Mouse (Mus musculus): Measurements from ENCODE around the gene Mmp23.

DNA sequence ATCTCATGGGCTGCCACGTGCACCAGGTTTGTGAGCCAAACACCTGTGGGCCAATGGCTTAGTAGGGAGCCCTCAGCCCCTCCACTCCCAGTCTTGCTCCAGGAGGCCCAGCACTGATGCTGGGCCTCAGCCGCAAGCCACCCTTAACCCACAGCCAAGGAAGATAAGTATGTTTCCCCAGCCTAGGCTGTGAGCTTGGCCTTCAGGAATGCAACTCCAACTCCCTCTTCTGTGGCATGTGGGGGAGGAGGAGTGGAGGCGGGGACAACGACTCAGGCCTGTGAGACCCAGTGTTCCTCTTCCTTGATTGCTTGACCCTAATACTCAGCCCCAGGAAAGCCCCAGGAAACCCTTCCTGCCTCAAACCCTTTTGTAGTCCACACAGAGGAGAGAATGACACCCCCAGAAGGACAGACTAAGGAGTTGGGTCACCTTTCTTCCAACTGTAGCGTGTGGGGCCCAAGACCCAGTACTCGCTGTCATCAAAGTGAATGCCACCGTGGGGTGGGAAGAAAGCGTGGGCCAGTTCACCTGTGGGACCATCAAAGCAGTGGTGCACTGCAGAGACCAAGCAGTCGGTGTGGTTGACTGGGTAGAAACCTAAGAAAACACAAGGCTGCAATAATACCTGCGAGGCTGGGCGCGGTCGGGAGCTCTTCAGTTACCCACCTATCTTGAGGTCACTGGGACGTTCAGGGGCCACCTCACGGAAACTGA lies 1.5 kb downstream of the Mmp23 start:
- TF ChIP-seq CTCF (IDR thresholded peaks at IDR 0.05; ENCODE audit: control insufficient read depth, insufficient read depth, insufficient replicate concordance, low read depth, low read length) (no peak), POLR2A (IDR thresholded peaks at IDR 0.05; ENCODE audit: control insufficient read depth, low read depth, low read length) (no peak)
